Mouse (Mus musculus) E14TG2a.4 (cell line): ENCODE results near the gene Asrgl1.
"Not testable (repeated sequence)": the region's sequence is repeated elsewhere in the genome, so short reads cannot be mapped to it uniquely, and the experiment has no call there.

Source experiments
- H3K27me3 ChIP-seq: 2 replicates; pipeline ENCODE4 v1.6.1; 2014; ENCODE audit warnings: low read length, control low read depth; ENCODE audit not compliant: insufficient read depth
- H3K36me3 ChIP-seq: 2 replicates; pipeline ENCODE4 v1.6.1; 2014; ENCODE audit warnings: low read length, control low read depth; ENCODE audit not compliant: insufficient read depth
- H3K4me1 ChIP-seq: replicated peaks from 2 replicates; pipeline ENCODE4 v1.6.1; 2014; ENCODE audit warnings: low read depth, low read length, control low read depth
- H3K4me3 ChIP-seq: replicated peaks from 2 replicates; pipeline ENCODE4 v1.5.1; 2014; ENCODE audit warnings: mild to moderate bottlenecking, low read length
- H3K9me3 ChIP-seq: 2 replicates; pipeline ENCODE4 v1.6.1; 2014; ENCODE audit warnings: low read length, control low read depth
- CTCF ChIP-seq: conservative IDR thresholded peaks from 2 replicates; pipeline ENCODE4 v1.5.1; 2014; ENCODE audit warnings: low read length
- NANOG ChIP-seq: IDR thresholded peaks from 2 replicates; pipeline ENCODE4 v1.6.1; 2014; ENCODE audit warnings: borderline replicate concordance, low read length, mixed read lengths
- POU5F1 ChIP-seq: IDR thresholded peaks from 2 replicates; pipeline ENCODE4 v1.6.1; 2014; ENCODE audit warnings: low read length, borderline replicate concordance

The Asrgl1 gene

DNA sequence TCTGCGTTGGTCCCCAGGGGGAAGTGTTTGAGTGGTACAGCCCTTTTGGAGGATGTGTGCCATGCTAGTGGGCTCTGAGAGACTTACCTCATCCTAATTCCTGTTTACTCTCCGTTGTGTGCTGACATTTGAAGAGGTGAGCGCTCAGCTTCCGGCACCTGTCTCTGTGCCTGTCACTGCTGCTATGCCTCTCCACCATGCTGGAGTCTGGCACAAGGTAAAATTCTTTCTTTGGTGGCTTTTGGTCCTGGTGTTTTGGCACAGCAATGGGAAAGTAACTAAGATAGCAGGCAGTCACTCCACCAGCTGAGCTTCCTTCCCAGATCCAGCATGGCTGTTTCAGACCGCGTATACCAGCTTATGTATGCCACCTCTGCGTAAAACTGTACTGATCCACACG is 35.7 kb downstream of the Asrgl1 start:
- TF ChIP-seq POU5F1 (no peak), CTCF (no peak), NANOG (no peak)

GRCm38 (mm10) chr19:9097441-9097840 is 38.0 kb downstream of the Asrgl1 start:
- Histone ChIP-seq H3K9me3 (no peaks in the 10 kb centered on the region), H3K36me3 (no peaks in the 10 kb centered on the region), H3K4me1 (peaks cover 14% of the 10 kb centered on the region), H3K27me3 (no peaks in the 10 kb centered on the region), H3K4me3 (no peak overlapping the region)
- TF ChIP-seq POU5F1 (no peak), NANOG (no peak)

More for the DNA sequence above, 35.7 kb downstream of the Asrgl1 start:
- Histone ChIP-seq H3K4me1 (peaks cover 14% of the 10 kb centered on the region), H3K27me3 (no peaks in the 10 kb centered on the region), H3K9me3 (no peaks in the 10 kb centered on the region), H3K36me3 (no peaks in the 10 kb centered on the region), H3K4me3 (no peak overlapping the region)

DNA sequence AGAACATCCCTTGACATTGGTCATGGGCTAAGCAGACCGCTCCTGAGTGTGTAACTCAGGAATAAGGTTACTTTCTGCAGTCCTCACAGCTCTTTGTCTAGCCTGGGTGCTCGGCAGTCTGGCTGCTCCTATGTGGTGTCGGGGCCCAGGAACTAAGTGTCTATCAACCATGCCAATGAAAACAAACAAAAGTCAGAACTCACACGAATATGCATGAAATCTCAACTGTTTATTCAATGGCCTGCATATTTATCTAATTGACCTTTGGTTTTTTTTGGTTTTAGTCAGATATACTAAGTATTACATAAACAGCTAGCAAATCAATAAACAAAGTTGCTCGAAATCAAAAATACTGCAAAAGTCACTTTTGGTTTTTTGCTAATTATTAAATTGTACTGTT is 40.3 kb downstream of the Asrgl1 start:
- no peaks in the 10 kb centered on the region for H3K36me3 ChIP-seq
- no peaks in the 10 kb centered on the region for H3K9me3 ChIP-seq
- no peaks in the 10 kb centered on the region for H3K27me3 ChIP-seq
- TF ChIP-seq POU5F1 = no peak
- TF ChIP-seq CTCF = no peak
- TF ChIP-seq NANOG = no peak
- peaks cover 1% of the 10 kb centered on the region; the same call in 1 of the 2 replicates for H3K4me1 ChIP-seq
- no peak overlapping the region for H3K4me3 ChIP-seq

- Histone ChIP-seq H3K4me3 (no peak overlapping the region), H3K9me3 (no peaks in the 10 kb centered on the region), H3K36me3 (no peaks in the 10 kb centered on the region), H3K4me1 (no peaks in the 10 kb centered on the region), H3K27me3 (no peaks in the 10 kb centered on the region)
- no peak for TF ChIP-seq NANOG
- no peak for TF ChIP-seq POU5F1
- no peak for TF ChIP-seq CTCF
Measured at GRCm38 (mm10) chr19:9090709-9091108, 44.7 kb downstream of the Asrgl1 start.

DNA sequence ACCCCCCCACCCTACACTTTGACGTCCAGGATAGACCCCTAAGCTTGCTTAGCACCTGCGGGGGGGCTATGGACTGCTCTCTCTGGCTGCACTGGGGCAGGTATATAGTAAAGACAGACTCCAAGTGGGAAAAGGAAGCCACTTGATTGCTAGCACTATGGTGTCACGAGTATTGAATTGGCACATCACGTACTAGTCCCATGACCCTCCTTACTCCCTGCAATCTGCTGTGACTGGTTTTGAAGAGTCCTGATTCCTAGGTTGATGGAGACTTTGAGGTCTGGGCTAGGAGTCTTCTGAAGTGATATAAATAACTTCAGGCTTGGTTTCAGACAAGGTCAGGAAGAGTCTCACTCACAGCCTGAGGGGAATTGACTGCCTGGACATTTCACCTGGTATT is 45.2 kb downstream of the Asrgl1 start:
- H3K36me3 ChIP-seq = no peaks in the 10 kb centered on the region
- H3K9me3 ChIP-seq = no peaks in the 10 kb centered on the region
- TF ChIP-seq NANOG = no peak
- TF ChIP-seq CTCF = no peak
- TF ChIP-seq POU5F1 = no peak
- H3K4me1 ChIP-seq = no peaks in the 10 kb centered on the region
- no peaks in the 10 kb centered on the region for H3K27me3 ChIP-seq
- no peak overlapping the region for H3K4me3 ChIP-seq

GRCm38 (mm10) chr19:9087821-9088220 is 47.6 kb downstream of the Asrgl1 start, which contains the start of gene Scgb1a1:
Gene Scgb1a1 (minus strand): TSS chr19:9087958.
- Histone ChIP-seq H3K4me1 (peaks cover 6% of the 10 kb centered on the region), H3K27me3 (no peaks in the 10 kb centered on the region), H3K36me3 (no peaks in the 10 kb centered on the region), H3K9me3 (no peaks in the 10 kb centered on the region), H3K4me3 (no peak within 1 kb of the TSS)
- TF ChIP-seq POU5F1 (no peak), CTCF (no peak), NANOG (no peak)

- H3K36me3 ChIP-seq, H3K4me3 ChIP-seq, H3K27me3 ChIP-seq, H3K9me3 ChIP-seq: not testable (repeated sequence)
- peaks cover 35% of the 10 kb centered on the region for H3K4me1 ChIP-seq
Measured at GRCm38 (mm10) chr19:9083892-9084291, 51.5 kb downstream of the Asrgl1 start.

DNA sequence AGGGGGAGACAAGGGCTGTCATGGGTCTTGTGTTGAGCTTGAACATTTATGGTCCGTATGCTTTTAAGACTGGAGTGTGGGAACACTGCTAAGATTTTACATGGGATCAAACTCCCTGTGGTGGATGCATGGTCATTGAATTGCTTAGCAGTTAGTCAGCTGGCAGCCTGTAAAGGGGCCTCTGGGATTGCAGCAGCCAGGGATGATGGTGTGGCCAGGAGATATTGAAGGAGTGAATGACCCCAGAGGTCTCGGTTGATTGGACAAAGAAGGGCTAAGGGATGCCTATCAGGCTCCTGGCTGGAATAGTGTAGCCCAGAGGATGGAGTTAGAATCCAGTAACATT is 52.5 kb downstream of the Asrgl1 start:
- H3K4me3 ChIP-seq = peak overlapping the region; percentile 42
- no peaks in the 10 kb centered on the region for H3K36me3 ChIP-seq
- no peaks in the 10 kb centered on the region for H3K9me3 ChIP-seq
- peaks cover 42% of the 10 kb centered on the region for H3K4me1 ChIP-seq
- no peaks in the 10 kb centered on the region for H3K27me3 ChIP-seq
- no peak for TF ChIP-seq POU5F1

DNA sequence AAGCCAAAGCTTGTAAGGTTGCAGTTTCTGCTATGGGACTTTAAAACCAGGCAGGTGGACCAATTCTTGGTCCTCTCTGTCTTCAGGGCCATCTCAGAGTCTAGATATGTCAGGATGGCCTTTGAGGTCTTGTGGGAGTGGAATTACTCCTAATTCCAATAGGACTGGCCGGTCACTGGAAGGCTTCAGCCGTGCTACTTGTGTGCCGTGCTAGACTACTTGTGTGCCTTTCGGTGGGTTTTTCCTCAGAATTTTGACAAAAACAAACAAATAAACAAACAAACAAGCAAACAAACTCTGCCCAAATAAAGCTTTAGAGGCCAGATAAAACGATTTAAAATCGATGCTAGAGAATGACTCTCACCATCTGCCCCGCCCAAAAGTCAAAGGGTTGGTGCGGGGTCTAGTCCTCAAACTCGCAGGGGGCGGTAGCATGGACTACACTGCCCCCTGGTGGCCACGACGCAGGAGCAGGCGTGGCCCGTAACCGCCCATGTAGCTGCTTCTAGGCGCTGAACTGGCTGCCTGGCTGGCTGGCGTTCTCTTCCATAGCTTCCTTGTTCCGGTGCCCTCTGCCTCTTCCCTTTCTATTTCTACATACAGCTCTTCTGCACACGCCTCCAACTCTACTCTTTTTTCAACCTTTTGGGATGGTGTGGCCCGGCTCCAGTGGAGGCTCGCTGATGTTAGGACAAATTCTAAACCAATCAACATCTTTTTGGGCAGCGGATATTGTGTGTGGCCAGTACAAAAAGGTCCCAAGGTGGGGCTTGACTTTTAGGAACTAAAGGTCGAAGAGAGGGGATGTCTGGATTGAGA is 53.0 kb downstream of the Asrgl1 start:
- no peaks in the 10 kb centered on the region for H3K36me3 ChIP-seq
- H3K4me1 ChIP-seq = peaks cover 48% of the 10 kb centered on the region
- no peaks in the 10 kb centered on the region for H3K9me3 ChIP-seq
- H3K27me3 ChIP-seq = no peaks in the 10 kb centered on the region
- peak; percentile 85 for TF ChIP-seq CTCF
- TF ChIP-seq POU5F1 = no peak
- no peak for TF ChIP-seq NANOG
- peak overlapping the region; percentile 42 for H3K4me3 ChIP-seq
